Mouse (Mus musculus) lung, adult 2 months (tissue): Measurements from ENCODE around the gene E130308A19Rik.

Source experiments
- CTCF ChIP-seq: fragments of 200-500 bp; IDR thresholded peaks from 2 replicates; pipeline ENCODE4 v1.5.1; 2011; ENCODE audit warnings: mild to moderate bottlenecking, low read length, control low read depth; ENCODE audit not compliant: insufficient read depth
- POLR2A ChIP-seq: fragments of 200-500 bp; IDR thresholded peaks from 2 replicates; pipeline ENCODE4 v1.6.1; 2011; ENCODE audit warnings: low read depth, mild to moderate bottlenecking, control low read depth, low read length, borderline replicate concordance; ENCODE audit errors: extremely low read depth

DNA sequence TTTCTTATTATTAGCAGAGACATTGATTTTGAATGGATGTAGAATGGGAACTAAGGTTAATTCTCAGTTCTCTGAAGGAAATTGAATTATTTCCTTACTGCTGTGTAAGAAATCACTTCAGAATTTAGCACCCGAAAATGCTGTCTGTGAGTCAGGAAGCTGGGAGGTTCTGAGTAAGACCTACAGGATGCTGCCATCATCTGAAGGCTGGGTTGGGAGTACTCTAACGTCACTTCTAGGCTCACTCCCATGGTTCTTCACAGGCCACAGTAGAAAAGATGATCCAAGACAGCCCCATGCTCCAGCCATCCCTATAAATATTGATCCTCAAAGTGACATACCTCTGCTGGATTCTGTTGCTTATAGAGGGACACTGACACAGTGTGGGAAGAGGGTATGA is 181.5 kb downstream of the E130308A19Rik start:
- no peak for TF ChIP-seq CTCF
- TF ChIP-seq POLR2A, result no peak
